Mouse (Mus musculus) left cerebral cortex, postnatal 10 days (tissue): ENCODE measurements around the gene Ccdc81. TPM values are rescaled to one million over a fixed set of nuclear protein-coding genes. Genes with fewer than 3 reads are reported as not detected.

Experiments used
- DNase-seq, 2 experiments: peaks; one replicate each; pipeline ENCODE4 v3.0.0; 2021 to 2022; ENCODE audit warnings: low spot score in 2 of 2, mixed read lengths in 1 of 2; ENCODE audit errors: extremely low spot score in 1 of 2
- intact Hi-C: fragments of 180-260 bp; cut with DNase I; formaldehyde crosslinking; loops from one replicate; pipeline ENCODE4 v1.15.1; 2025
- total RNA-seq, 2 experiments: library from RNA; stranded (reverse); gene quantifications; 2 replicates each; pipeline ENCODE4 v1.2.3; 2021

Ccdc81 gene
- under 1 TPM; 0.24 to 0.32 TPM for total RNA-seq

DNA sequence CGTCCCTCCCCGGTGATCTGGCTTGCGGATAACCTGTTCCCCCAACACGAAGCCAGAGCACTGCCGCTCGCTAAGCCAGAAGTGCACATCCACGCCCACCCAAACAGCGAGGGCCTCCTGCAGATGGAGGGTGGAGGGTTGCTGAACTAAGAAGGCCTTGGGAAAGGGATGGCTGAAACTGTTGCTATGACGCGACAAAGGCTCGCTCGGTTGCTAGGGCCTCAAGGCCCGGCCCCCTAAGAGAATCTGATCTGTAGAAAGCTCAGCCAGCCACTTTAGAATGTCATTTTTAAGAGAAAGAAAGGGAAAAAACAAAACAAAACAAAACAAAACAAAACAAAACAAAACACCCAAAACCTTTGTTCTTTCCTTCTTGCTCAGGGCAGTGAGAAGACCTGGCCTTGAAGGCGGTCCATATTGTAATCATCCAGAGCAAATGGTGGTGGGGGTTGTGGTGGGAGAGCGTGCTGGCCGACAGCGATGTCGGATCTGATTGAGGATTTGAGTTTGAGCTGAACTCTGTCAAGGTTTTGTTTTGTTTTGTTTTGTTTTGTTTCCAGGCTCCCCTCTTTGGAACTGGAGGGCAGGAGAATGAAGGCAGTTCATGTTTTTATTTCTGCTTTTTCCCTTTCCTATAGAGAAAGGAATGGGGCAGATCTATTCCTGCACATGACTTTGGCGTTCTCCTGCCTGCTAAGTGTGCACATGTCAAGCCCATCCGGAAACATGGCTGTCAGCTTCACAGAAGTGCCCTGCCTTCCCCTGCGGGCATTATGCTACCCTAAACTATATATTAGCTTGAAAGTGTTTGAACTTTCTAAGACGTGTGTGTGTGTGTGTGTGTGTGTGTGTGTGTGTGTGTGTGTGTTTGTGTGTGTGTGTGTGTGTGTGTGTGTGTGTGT is at the start of gene Ccdc81:
Gene Ccdc81 (minus strand): TSS at position 188 of the 902 bp plus-strand sequence.
- peak in 1 of 2 experiments; percentile 25 for DNase-seq
- intact Hi-C loops = no loop called here

DNA sequence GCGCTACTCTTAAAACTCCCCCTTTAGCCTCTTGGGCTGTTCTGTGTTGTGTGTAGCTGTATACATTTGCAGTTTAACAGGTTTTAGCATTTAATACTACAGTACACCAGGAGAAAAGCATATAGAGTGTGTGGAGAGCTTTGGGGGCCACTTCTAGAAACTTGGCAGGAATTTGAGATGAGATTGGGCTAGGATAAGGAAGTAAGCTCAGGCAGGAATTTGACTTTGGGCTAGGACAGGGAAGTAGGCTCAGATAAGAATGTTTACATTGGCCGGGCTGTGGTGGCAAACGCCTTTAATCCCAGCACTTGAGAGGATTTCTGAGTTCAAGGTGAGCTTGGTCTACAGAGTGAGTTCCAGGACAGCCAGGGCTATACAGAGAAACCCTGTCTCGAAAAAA is 46.0 kb upstream of the Ccdc81 start:
- intact Hi-C loops = no loop called here

DNA sequence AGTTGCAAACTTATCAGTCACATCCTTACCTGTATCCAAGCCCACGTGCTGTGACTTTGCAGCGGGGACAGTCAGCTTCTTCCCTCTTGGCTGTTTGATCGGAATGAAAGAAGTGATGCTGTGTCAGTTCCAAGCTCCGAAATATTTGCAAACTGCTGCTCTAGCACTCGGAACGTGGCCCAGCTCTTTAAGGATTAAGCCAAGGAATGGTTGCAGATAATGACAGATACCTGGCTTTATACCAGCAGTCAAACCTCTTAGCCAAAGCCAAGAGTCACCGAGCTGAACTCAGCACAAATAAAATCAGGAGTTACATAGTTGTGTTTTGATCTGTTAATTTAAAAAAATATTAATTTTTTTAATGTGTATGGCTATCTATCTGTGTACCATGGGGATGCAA is 44.6 kb upstream of the Ccdc81 start:
- intact Hi-C loops = no loop called here
- no peak for DNase-seq

More for the DNA sequence above, 46.0 kb upstream of the Ccdc81 start:
- DNase-seq = no peak

DNA sequence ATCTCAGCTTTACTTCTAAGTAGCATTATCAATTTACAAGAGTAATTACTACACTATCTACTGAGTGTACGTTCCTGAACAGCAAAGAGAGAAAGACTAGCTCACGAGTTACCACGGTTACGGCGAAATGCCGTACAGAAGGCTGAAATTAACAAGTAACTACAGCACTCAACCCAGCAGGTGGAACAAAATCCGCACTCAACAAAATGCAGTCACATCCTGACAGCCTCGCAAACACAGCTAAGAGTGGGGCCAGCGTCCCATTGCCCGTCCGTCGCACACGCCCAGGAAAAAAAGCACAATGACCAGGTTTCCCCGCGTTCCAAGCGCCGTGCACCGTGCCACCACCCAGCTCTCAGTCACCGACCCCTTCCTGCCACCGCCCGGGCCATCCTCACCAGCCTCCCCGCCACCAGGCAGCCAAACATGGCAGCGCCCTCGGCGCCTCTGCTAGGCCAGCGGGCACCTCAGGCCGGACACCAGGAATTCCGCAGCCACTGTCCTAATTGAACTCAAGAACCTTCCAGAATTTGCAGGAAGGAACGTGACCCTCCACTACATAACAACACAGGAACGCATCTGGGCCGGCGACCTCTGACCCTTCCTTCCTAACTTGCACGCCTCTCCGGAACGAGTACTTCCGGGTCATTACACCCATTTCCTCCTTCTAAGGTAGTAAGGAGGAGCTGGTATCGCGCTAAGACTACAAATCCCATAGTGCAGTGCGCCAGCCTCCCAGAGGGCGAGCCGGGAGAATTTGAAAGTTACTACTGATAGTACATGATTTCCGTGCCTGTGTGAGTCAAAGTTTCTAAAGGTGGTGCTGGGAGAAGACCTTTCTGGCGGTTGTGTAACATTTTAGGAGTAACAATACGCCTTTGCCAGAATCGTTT is 37.4 kb upstream of the Ccdc81 start, which contains the start of gene Hikeshi:
Gene Hikeshi (minus strand): TSS at position 634 of the 893 bp plus-strand sequence.
- peak; percentile 96 to 97 for DNase-seq
- intact Hi-C loops = no loop called here

DNA sequence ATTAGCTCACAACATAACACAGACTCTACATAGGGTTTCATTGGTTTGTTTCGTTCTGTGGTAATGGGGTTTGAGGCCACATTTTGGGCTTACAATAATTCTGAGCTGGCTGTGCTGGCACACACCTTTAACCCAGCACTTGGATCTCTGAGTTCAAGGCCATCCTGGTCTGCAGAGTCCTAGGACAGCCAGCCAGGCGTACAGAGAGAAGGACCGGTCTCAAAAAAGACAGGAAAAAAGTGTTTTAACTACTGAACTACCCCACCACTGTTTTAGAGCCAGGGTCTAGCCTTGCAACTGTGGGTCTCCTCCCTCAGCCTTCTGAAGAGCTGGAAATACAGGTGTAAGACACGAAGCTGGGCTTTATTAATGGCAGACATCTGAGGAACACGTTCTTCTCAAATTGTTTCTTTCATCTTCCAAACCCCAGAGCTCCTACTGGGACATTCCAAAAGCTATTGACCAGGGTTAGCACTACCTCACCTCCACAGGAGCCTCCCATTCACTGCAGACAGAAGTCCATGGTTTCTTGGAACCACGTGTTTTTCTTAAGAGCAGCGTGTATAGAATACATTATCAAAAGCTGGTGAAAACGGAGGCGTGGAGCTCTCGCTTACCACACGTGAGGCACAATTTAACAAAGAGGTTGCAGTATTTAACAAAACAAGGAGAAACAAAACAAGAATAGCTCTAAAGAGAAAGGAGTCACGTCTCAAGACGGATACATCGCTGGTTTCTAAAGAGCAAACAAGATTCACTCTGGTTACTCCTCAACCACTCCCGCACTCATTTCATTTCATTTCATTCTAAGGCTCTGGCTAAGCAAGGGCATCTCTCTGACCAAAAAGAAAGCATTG is 36.3 kb upstream of the Ccdc81 start:
- DNase-seq = no peak
- intact Hi-C loops = no loop called here

DNA sequence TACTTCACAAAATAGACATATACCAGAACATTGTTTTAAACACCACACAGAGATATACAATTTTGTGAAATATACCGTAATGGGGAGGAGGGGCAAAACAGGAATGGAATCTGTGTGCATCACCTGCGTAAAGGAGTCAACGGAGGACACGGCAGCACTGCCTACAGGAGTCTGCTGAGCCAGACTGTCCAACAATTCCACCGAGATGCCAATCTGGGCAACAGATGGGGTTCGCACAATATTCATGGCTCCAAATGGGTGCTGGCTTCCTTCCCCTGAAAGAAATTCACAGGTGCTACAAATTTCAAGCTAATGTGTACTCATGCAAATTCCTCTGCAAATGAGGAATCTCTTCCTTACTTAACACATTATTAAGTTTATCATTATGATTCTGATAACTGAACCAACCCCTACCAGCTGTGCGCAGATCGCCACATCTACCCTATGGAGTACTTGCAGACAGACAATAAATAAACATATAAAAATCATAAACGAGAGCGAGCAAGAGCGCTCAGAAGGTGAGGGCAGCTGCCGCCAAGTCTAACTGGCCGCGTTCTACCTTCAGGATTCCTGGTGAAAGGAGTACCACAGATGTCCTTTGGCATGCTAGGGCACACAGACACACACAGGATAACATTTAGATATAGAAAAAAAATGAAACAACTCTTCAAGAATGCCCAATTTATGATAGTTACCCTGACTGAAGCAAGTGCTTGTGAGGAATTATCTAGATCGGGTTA is 20.2 kb upstream of the Ccdc81 start:
- intact Hi-C loops = no loop called here

DNA sequence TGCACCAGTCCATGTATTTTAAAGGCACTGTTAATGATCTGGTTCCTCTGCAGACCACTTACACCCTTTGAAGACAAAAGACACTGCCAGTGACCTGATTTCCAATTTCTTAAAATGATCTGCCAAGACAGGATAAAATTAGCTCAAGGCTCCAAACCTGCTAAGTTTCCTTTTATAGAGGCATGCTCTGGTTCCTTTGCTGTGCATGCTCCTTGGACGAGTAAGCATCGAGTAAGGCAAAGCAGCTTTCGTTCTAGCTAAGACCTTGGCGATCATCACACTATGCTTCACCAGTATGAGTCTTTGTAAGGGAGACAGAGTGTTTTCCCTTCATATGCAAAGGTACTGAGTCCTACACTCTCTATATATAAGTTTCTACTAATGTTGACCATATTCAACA is 14.3 kb upstream of the Ccdc81 start:
- no peak for DNase-seq
- intact Hi-C loops = no loop called here

More for the DNA sequence above, 20.2 kb upstream of the Ccdc81 start:
- peak; percentile 36 to 79 for DNase-seq

DNA sequence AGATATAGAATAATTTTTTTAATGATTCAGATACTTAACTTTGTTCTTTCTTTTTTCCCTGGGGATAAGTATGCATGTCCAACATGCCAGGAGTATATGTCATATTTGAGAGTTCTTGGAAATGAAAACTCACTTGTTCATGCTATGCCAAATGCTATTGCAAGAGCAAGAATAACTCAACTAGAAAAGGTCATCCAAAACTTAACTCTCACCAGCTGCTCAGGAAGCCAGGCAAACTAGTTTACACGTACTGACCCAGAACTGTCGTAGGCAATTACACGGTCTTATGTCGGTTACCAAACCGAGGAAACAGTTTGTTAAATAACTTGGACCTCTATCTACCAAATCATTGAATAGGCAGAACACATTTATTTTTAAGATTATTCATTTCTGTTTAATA is 13.3 kb upstream of the Ccdc81 start:
- intact Hi-C loops = no loop called here
- no peak for DNase-seq

DNA sequence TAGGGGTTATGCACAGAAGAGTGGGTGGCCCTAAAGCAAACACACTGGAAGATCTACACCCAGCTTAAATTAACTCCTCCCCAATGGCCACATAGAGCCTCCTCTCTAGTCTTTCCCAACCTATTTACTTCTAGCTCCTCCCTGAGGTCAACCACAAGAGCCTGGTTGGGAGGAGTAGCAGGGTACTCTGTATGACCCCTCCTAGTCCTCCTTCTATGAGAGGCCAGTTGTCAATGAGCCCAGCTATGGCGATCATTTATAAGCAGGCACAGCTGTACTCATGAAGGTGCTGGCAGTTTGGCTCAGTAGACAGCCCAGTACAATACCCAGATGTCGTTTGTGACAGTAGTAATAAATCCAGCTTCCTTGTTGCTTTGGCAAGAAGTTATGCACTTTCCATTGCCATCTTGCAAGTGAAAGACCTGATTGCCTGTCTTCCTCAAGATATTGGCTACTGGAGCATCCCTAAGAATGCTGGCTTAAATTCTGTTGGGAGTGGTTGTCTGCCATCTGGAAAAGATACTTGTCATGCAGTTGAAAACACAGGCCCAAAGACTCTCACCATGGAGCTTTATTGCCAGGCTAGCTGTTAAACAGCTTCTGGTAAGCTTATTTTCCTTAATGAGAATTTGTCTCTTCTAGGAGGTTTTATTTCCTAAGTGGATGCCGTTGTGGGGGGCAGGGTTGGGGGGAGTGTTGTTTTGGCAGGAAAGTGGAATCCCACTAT is 10.2 kb upstream of the Ccdc81 start:
- no peak for DNase-seq
- intact Hi-C loops = no loop called here

DNA sequence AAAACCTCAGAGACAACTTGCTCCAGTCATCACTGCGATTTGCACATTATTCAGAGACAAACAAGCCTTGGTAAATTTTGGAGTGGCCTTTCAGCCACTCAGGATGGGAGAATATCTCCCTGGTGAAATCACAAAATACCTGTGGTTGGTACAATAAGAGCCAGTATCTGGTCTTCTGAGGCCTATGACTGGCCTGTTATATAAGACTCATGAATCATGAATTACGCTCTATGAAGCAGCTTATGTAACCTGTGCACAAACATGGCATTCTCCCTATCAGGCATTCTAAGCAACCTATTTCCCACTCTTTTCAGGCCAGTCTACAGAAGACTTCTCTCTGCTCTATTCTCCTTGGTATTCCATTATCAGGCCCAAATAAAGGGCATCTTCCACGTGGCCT is 8.9 kb upstream of the Ccdc81 start:
- DNase-seq = no peak
- intact Hi-C loops = no loop called here

DNA sequence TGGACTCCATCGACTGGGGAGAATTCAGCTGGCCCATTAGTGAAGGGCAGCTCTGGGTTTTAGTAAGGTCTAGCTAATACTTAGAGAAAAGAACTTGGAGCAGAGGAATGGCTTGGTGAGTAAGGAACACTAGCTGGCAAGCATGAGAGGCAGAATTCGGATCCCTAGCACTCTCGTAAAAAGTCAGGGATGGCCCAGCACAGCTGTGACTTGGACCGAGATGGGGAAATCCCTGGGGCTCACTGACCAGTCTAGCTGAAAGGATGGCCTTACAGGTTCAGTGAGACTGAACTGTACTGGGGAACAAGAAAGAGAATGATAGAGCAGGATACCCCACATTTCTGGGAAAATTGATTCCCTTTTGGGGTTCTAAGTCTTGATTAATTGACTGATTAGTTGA is 6.3 kb upstream of the Ccdc81 start:
- intact Hi-C loops = no loop called here
- DNase-seq = no peak

DNA sequence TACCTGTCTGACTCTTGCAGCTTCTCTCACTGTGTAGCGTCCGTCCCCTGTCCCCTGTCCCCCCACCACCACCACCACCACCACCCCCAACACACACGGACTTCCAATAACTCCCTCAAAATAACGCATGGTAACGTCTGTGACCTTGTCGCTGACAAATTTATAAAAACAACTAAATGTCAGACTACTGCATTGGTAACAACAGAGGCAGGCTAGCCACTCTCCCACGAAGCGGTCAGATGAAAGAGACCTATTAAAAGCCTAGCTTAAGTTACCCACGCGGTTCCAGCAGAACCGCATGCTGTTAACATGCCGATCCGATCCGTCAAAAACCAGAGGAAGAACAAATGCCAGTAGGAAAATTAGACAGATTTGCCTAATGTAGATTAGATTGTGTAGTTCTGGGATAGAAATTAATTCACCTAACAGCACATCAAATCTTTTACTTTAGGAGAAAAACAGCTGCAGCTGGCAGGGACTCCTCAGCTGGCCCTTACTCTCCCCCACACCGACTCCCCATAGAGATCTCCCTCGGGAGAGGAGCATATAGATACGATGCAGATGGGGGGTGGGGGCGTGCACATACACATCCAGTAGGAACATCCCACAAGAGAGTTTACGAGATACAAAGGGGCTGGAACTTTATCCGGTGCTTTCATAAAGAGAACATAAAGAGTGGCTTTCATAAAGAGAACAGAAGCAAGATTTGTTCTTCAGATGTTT is 5.6 kb upstream of the Ccdc81 start:
- intact Hi-C loops = no loop called here
- no peak for DNase-seq

DNA sequence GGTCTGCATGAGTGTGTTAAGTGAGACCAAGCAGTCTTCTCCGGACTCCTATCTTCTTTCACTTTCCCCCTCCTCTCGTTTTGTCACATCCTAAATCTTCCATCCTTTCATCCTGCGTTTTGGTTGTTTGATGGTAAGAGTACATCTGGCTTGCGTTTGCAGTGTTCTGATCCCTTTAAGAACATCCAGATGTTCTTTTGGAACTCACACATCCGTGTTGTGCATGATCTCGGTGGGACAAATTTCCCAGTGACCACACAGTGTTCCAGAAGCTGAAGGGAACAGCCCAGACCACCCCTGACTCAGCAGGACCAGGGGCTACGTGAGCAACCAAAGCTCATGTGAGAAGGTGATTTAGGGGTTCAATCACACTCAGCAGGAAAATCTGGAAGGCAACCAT is 5.0 kb upstream of the Ccdc81 start:
- intact Hi-C loops = no loop called here
- DNase-seq = no peak

DNA sequence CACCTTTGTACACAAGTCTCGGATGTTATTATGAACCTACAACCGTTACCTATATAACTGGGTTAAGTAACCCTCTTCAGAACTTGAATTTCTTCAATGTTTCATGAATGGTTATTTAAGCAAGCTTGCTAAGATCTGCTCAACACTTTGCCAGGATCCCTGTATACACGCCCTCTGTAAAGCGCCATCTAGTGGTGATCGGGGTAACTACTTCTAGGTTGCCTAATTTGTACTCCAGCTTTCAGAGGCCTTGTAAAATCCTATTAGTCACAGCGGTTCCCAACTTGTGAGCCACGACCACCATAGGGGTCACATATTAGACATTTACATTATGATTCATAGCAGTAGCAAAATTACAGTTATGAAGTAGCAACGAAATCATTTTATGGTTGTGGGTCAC is 4.5 kb upstream of the Ccdc81 start:
- peak; percentile 34 to 73 for DNase-seq
- intact Hi-C loops = no loop called here

DNA sequence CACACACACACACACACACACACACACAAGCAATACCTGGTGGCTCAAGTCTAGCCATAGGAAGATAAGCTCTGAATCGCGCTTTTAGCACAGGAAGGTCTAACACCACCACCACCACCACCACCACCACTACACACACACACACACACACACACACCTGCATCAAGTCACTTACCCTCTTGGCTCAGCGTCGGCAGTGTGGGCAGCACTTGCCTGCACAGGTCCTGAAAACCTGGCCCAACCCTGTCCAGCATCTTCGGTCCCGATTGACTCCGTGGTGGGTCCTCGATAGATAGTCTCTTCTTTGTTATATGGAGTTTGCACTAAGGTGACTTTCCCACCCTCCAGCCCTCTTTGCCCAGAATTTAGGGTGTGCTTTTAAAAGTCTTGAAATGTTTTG is 422 bp downstream of the Ccdc81 start:
- intact Hi-C loops = no loop called here
- no peak for DNase-seq

DNA sequence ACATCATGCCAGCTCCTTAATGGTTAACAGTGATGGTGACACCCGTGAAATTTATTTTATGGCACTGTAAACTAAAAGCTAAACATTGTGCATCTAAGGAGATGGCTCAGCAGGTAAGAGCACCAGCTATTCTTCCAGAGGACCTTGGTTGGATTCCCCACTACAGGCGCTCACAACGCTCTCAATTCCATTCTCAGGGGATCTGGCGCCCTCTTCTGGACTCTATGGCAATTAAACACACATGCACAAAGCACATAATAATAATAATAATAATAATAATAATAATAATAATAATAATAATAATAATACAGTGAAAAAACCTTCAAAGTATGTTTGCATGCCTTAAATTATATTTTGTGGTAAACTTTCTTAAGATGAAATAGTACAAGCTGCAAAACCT is 11.6 kb downstream of the Ccdc81 start:
- intact Hi-C loops = no loop called here
- DNase-seq = no peak

DNA sequence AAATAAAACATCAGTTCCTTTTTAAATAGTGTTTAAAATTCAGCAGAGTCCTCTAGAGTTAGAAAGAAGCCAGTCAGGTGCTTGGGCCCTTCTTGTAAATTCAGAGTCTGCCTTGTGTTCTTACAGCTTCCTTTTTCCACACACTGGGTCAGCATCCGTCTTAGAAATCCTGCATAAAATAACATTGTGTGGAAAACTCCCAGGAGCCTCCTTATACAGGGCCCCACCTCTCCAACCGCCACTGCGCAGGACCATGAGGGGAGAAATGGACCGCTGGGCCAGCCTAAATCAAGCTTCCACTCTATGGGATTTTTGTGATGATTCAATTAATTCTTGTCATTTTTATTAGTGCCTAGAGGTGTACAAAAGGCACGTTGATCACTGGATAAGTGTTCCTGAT is 12.0 kb downstream of the Ccdc81 start:
- intact Hi-C loops = no loop called here
- DNase-seq = no peak
